Mouse (Mus musculus) midbrain, embryonic 15.5 days (tissue): Measurements from ENCODE around the gene Cbx3. TPM values are rescaled to one million over a fixed set of nuclear protein-coding genes. Genes with fewer than 3 reads are reported as not detected.
"Not testable (repeated sequence)": the region's sequence is repeated elsewhere in the genome, so short reads cannot be mapped to it uniquely, and the experiment has no call there.

Source experiments
- ATAC-seq: fragments of 200-750 bp; cut with Nextera tagmentation; replicated peaks from 2 replicates; pipeline ENCODE4 v1.8.0; 2017; ENCODE audit warnings: moderate TSS enrichment
- H3K27ac ChIP-seq: fragments of 300-500 bp; sonication (generic); 2 replicates; pipeline ENCODE4 v1.5.1; 2015; ENCODE audit warnings: mild to moderate bottlenecking, inconsistent platforms
- H3K27me3 ChIP-seq: fragments of 300-500 bp; sonication (generic); replicated peaks from 2 replicates; pipeline ENCODE4 v1.6.1; 2015; ENCODE audit warnings: inconsistent platforms
- H3K36me3 ChIP-seq: fragments of 300-500 bp; sonication (generic); replicated peaks from 2 replicates; pipeline ENCODE4 v1.6.1; 2015; ENCODE audit warnings: inconsistent platforms
- H3K4me1 ChIP-seq: fragments of 300-500 bp; sonication (generic); 2 replicates; pipeline ENCODE4 v1.6.1; 2015; ENCODE audit warnings: inconsistent platforms
- H3K4me2 ChIP-seq: fragments of 300-500 bp; sonication (generic); 2 replicates; pipeline ENCODE4 v1.6.1; 2015; ENCODE audit warnings: inconsistent platforms, mild to moderate bottlenecking, moderate library complexity
- H3K4me3 ChIP-seq: fragments of 300-500 bp; sonication (generic); 2 replicates; pipeline ENCODE4 v1.5.1; 2015; ENCODE audit warnings: mild to moderate bottlenecking, inconsistent platforms
- H3K9ac ChIP-seq: fragments of 300-500 bp; sonication (generic); 2 replicates; pipeline ENCODE4 v1.6.1; 2015; ENCODE audit warnings: mild to moderate bottlenecking, inconsistent platforms
- H3K9me3 ChIP-seq: fragments of 300-500 bp; sonication (generic); 2 replicates; pipeline ENCODE4 v1.6.1; 2016; ENCODE audit warnings: inconsistent platforms
- WGBS: fragments of 180-500 bp; shearing (Covaris S2); methylation state at CpG from one replicate; pipeline ENCODE4 v1.1.7; 2015; ENCODE audit warnings: mixed read lengths; 5-methylcytosine and 5-hydroxymethylcytosine counted together
- polyA plus RNA-seq: library from polyadenylated mRNA; unstranded; fragments of >200 nt; fragmentation: Nextera tagmentation; extraction: Ambion mirVana; gene quantifications from 2 replicates; pipeline ENCODE4 v1.2.1, GENCODE M21; 2015

Cbx3 gene
- polyA plus RNA-seq, 1 experiment from 2014 or later: 388 TPM

GRCm38 (mm10) chr6:51479136-51479731, 9.1 kb downstream of the Cbx3 start:
- H3K36me3 ChIP-seq: peaks cover 52% of the 10 kb centered on the region
- H3K9me3 ChIP-seq: no peaks in the 10 kb centered on the region
- no peak overlapping the region for H3K4me2 ChIP-seq
- no peaks in the 10 kb centered on the region for H3K27me3 ChIP-seq
- peaks cover under 1% of the 10 kb centered on the region; the same call in 1 of the 2 replicates for H3K4me1 ChIP-seq
- 94% methylated on average over 4 of the region's 4 CpGs for WGBS
- no peak for ATAC-seq
- no peak overlapping the region for H3K4me3 ChIP-seq
- no peak overlapping the region for H3K27ac ChIP-seq
- H3K9ac ChIP-seq: no peak overlapping the region

DNA sequence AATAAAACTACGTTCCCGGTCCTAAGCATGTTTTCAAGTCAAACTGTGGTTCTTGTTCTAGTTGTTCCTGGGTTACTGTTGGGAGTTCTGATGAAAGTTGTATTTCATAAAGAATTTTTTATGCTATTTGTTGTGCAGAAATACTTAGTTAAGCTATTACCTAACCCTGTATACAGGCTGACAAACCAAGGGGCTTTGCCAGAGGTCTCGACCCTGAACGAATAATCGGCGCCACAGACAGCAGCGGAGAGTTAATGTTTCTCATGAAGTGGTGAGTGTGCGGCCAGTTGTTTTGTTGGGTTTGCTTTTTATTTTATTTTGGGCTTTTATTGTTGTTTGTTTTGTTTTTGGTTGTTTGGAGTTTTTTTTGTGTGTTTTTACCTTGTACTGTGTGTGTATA, 11.4 kb downstream of the Cbx3 start:
- ATAC-seq: no peak
- 95% methylated on average over 8 of the region's 8 CpGs for WGBS
- Histone ChIP-seq H3K9me3 (no peaks in the 10 kb centered on the region), H3K36me3 (peaks cover 46% of the 10 kb centered on the region), H3K4me3 (no peak overlapping the region), H3K4me1 (no peaks in the 10 kb centered on the region), H3K4me2 (no peak overlapping the region), H3K9ac (no peak overlapping the region), H3K27me3 (no peaks in the 10 kb centered on the region), H3K27ac (no peak overlapping the region)

- Histone ChIP-seq H3K4me2 (no peak overlapping the region), H3K4me3 (no peak overlapping the region), H3K27ac (no peak overlapping the region), H3K36me3 (peaks cover 41% of the 10 kb centered on the region), H3K27me3 (no peaks in the 10 kb centered on the region), H3K4me1 (no peaks in the 10 kb centered on the region), H3K9ac (no peak overlapping the region), H3K9me3 (no peaks in the 10 kb centered on the region)
- no peak for ATAC-seq
- 92% methylated on average over 3 of the region's 3 CpGs for WGBS
Observed at GRCm38 (mm10) chr6:51483861-51484260, 13.7 kb downstream of the Cbx3 start.

- not testable (repeated sequence) for H3K27me3 ChIP-seq, ATAC-seq, H3K27ac ChIP-seq, H3K4me1 ChIP-seq, H3K4me3 ChIP-seq, H3K4me2 ChIP-seq, H3K9ac ChIP-seq, H3K9me3 ChIP-seq
- peaks cover 36% of the 10 kb centered on the region for H3K36me3 ChIP-seq
- WGBS: 91% methylated on average over 8 of the region's 8 CpGs
Observed at GRCm38 (mm10) chr6:51484556-51484955, 14.4 kb downstream of the Cbx3 start.

DNA sequence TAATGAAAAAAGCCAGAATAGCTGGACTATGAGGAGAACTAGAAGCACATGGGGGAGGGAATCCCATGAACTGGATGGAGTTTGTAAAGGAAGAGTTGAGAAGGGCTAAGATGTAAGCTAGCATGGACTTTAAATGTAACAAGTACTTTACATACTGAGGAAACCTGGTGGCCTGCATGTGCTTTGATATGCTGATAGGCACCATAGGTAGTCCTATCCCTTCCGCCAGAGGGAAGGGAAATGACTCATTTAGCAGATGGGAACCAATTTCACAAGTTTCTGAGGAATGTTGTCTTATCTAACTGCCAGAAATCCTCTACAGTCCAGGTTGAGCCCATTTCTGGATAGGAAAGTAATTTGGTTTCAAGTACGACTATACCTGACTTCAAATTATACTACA, 15.5 kb downstream of the Cbx3 start:
- peaks cover 26% of the 10 kb centered on the region for H3K36me3 ChIP-seq
- 75% methylated on average over 2 of the region's 2 CpGs for WGBS
- H3K27me3 ChIP-seq: no peaks in the 10 kb centered on the region
- H3K4me3 ChIP-seq: no peak overlapping the region
- H3K9me3 ChIP-seq: no peaks in the 10 kb centered on the region
- H3K27ac ChIP-seq: no peak overlapping the region
- ATAC-seq: no peak
- H3K4me2 ChIP-seq: no peak overlapping the region
- no peaks in the 10 kb centered on the region for H3K4me1 ChIP-seq
- H3K9ac ChIP-seq: no peak overlapping the region

GRCm38 (mm10) chr6:51486076-51486710, 16.0 kb downstream of the Cbx3 start:
- peaks cover 23% of the 10 kb centered on the region; the same call in 1 of the 2 replicates for H3K36me3 ChIP-seq
- ATAC-seq: no peak
- H3K4me2 ChIP-seq: no peak overlapping the region
- H3K27me3 ChIP-seq: no peaks in the 10 kb centered on the region
- no peak overlapping the region for H3K9ac ChIP-seq
- no peak overlapping the region for H3K27ac ChIP-seq
- WGBS: 79% methylated on average over 7 of the region's 7 CpGs
- H3K4me3 ChIP-seq: no peak overlapping the region
- H3K9me3 ChIP-seq: no peaks in the 10 kb centered on the region
- H3K4me1 ChIP-seq: no peaks in the 10 kb centered on the region

GRCm38 (mm10) chr6:51486731-51487130, 16.6 kb downstream of the Cbx3 start:
- Histone ChIP-seq H3K9me3 (no peaks in the 10 kb centered on the region), H3K36me3 (peaks cover 19% of the 10 kb centered on the region; the same call in 1 of the 2 replicates), H3K27ac (no peak overlapping the region), H3K4me2 (no peak overlapping the region), H3K4me3 (no peak overlapping the region), H3K9ac (no peak overlapping the region), H3K27me3 (no peaks in the 10 kb centered on the region), H3K4me1 (no peaks in the 10 kb centered on the region)
- WGBS: 93% methylated on average over 5 of the region's 5 CpGs
- ATAC-seq: no peak

- H3K36me3 ChIP-seq: 0 out of 2 replicates have a peak, but pooled peaks cover 4% of the 10 kb centered on the region
- no peak overlapping the region for H3K27ac ChIP-seq
- no peak overlapping the region for H3K4me3 ChIP-seq
- no peaks in the 10 kb centered on the region for H3K4me1 ChIP-seq
- WGBS: 66% methylated on average over 2 of the region's 2 CpGs
- ATAC-seq: no peak
- H3K4me2 ChIP-seq: no peak overlapping the region
- no peaks in the 10 kb centered on the region for H3K27me3 ChIP-seq
- H3K9ac ChIP-seq: no peak overlapping the region
- no peaks in the 10 kb centered on the region for H3K9me3 ChIP-seq
Observed at GRCm38 (mm10) chr6:51489787-51490186, 19.6 kb downstream of the Cbx3 start.

- H3K4me3 ChIP-seq: no peak overlapping the region
- no peak overlapping the region for H3K27ac ChIP-seq
- 79% methylated on average over 8 of the region's 8 CpGs for WGBS
- ATAC-seq: no peak
- H3K27me3 ChIP-seq: no peaks in the 10 kb centered on the region
- no peak overlapping the region for H3K4me2 ChIP-seq
- H3K4me1 ChIP-seq: no peaks in the 10 kb centered on the region
- H3K36me3 ChIP-seq: no peaks in the 10 kb centered on the region
- no peaks in the 10 kb centered on the region for H3K9me3 ChIP-seq
- H3K9ac ChIP-seq: no peak overlapping the region
Observed at GRCm38 (mm10) chr6:51497321-51498111, 27.4 kb downstream of the Cbx3 start.

DNA sequence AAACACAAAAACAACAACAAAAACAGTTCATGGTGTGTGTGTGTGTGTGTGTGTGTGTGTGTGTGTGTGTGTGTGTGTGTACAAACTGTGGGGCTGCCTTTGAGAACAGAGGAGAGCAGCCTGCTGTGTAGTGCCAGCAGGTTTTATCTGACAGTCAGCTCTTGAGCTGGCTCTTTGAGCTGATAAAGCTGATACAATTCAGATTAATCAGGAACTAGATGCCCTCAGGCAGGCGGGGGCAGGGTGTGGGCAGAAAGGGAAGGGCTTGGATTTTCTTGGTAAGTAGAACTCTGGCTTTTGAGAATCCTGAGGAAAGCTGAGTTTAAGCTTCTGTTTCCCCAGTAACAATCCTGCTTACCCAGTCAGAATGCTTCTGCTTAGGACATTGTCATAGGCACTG, 35.5 kb downstream of the Cbx3 start:
- no peak overlapping the region for H3K4me3 ChIP-seq
- H3K27me3 ChIP-seq: no peaks in the 10 kb centered on the region
- WGBS: 33% methylated on average over 1 of the region's 1 CpGs
- H3K27ac ChIP-seq: no peak overlapping the region
- ATAC-seq: no peak
- no peak overlapping the region for H3K9ac ChIP-seq
- H3K36me3 ChIP-seq: no peaks in the 10 kb centered on the region
- H3K4me2 ChIP-seq: no peak overlapping the region
- H3K9me3 ChIP-seq: no peaks in the 10 kb centered on the region
- H3K4me1 ChIP-seq: no peaks in the 10 kb centered on the region

- ATAC-seq: no peak
- 75% methylated on average over 2 of the region's 2 CpGs for WGBS
Observed at GRCm38 (mm10) chr6:51507556-51507955, 37.4 kb downstream of the Cbx3 start.

DNA sequence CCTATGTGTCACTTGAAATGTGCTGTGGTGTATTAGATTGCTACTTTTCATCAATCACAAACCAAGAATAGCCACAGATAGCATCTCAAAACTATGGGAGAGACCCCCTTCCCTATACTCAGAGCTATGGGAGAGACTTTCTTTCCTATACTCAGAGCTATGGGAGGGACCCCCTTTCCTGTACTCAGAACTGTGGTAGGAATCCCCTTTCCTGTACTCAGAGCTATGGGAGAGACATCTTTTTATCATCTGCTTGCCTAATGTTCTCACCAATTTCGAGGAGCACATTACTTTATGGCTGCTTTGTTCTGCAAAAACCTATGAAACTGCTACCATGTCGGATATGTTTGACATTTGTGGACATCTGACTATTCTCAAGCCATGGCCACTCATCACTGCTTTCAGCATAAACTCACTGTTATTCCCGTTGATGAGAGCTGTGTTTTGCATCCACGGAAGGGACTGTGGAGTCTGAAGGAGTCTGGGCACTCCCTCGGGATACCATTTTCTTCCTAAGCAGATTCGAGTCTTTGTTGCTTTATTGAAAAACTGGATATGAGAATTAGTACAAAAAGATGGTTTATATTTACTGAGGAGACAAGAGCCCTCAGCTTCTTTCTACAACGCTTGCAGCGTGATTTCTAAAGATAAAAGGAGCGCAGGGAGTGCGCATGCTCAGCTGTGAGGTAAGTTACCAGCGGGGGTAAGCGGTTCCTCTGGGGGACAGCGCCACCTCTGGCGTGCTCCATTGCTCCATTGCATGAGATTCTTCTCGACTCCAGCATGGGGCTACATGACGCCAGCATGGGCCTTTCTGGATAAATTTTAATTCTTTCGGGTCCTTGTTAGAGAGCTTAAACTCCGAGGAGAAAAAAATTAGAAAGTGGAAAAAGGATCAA, 38.8 kb downstream of the Cbx3 start:
- WGBS: 25% methylated on average over 18 of the region's 18 CpGs
- H3K9ac ChIP-seq: peak overlapping the region; percentile 21; the same call in 1 of the 2 replicates
- no peaks in the 10 kb centered on the region for H3K27me3 ChIP-seq
- peak overlapping the region; percentile 51; the same call in 1 of the 2 replicates for H3K27ac ChIP-seq
- H3K36me3 ChIP-seq: no peaks in the 10 kb centered on the region
- peak overlapping the region; percentile 41 for H3K4me2 ChIP-seq
- H3K4me3 ChIP-seq: peak overlapping the region; percentile 31
- H3K9me3 ChIP-seq: no peaks in the 10 kb centered on the region
- ATAC-seq: peak; percentile 75; the same call in 1 of the 2 replicates
- H3K4me1 ChIP-seq: no peaks in the 10 kb centered on the region

More at GRCm38 (mm10) chr6:51507556-51507955, 37.4 kb downstream of the Cbx3 start:
- Histone ChIP-seq H3K4me1 (no peaks in the 10 kb centered on the region), H3K4me2 (no peak overlapping the region), H3K27me3 (no peaks in the 10 kb centered on the region), H3K27ac (no peak overlapping the region), H3K9me3 (no peaks in the 10 kb centered on the region), H3K4me3 (no peak overlapping the region), H3K9ac (no peak overlapping the region), H3K36me3 (no peaks in the 10 kb centered on the region)
